Mouse (Mus musculus) forebrain, embryonic 10.5 days (tissue): ENCODE data around the gene 1700012P22Rik. TPM values are rescaled to one million over a fixed set of nuclear protein-coding genes. Genes with fewer than 3 reads are reported as not detected.
A peak's percentile ranks its signal among the peaks of the same experiment; 100 is the strongest.

ENCODE experiments used
- DNase-seq: peaks from one replicate; pipeline ENCODE4 v3.0.0-alpha.2; 2017; ENCODE audit warnings: low spot score; ENCODE audit errors: extremely low spot score
- H3K27ac ChIP-seq: fragments of 300-500 bp; sonication (generic); 2 replicates; pipeline ENCODE4 v1.5.1; 2016; ENCODE audit warnings: mild to moderate bottlenecking
- H3K27me3 ChIP-seq: fragments of 300-500 bp; sonication (generic); 2 replicates; pipeline ENCODE4 v1.6.1; 2016; ENCODE audit warnings: mild to moderate bottlenecking; ENCODE audit not compliant: poor library complexity, severe bottlenecking
- H3K36me3 ChIP-seq: fragments of 300-500 bp; sonication (generic); replicated peaks from 2 replicates; pipeline ENCODE4 v1.6.1; 2016; ENCODE audit warnings: mild to moderate bottlenecking, moderate library complexity
- H3K4me1 ChIP-seq: fragments of 300-500 bp; sonication (generic); 2 replicates; pipeline ENCODE4 v1.6.1; 2016
- H3K4me3 ChIP-seq: fragments of 300-500 bp; sonication (generic); 2 replicates; pipeline ENCODE4 v1.5.1; 2016; ENCODE audit warnings: mild to moderate bottlenecking, moderate library complexity
- H3K9me3 ChIP-seq: fragments of 300-500 bp; sonication (generic); 2 replicates; pipeline ENCODE4 v1.6.1; 2016; ENCODE audit warnings: mild to moderate bottlenecking, moderate library complexity
- WGBS: fragments of 180-500 bp; shearing (Covaris S2); methylation state at CpG from one replicate; pipeline ENCODE4 v1.1.7; 2016; 5-methylcytosine and 5-hydroxymethylcytosine counted together
- polyA plus RNA-seq: library from polyadenylated mRNA; unstranded; fragments of >200 nt; fragmentation: Nextera tagmentation; extraction: Ambion mirVana; gene quantifications from 2 replicates; pipeline ENCODE4 v1.2.1, GENCODE M21; 2016

Gene 1700012P22Rik
- polyA plus RNA-seq, 1 experiment from 2014 or later: not detected

DNA sequence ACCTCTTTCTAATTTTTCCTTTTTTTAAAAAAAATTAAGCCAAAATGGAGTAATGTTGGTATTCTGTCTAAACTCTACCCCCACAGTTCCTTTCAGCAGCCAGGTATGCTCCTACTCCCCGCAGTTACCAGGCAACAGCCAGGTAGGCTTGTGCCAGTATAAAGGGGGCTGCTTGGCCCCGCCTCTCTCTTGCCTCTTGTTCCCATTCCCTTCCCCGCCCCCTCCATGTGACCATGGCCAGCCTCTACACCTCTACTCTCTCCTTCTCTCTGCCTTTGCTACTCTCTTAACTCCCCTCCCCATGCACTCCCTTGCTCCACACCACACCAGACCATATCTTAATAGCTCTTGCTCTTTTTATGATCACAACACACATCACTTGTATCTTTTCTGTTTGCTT is 32.3 kb downstream of the 1700012P22Rik start:
- Histone ChIP-seq H3K4me3 (no peak overlapping the region), H3K36me3 (no peaks in the 10 kb centered on the region), H3K4me1 (peaks cover 7% of the 10 kb centered on the region), H3K9me3 (peaks cover 21% of the 10 kb centered on the region; the same call in 1 of the 2 replicates), H3K27ac (no peak overlapping the region), H3K27me3 (no peaks in the 10 kb centered on the region)
- DNase-seq: no peak
- WGBS: 47% methylated on average over 3 of the region's 3 CpGs

GRCm38 (mm10) chr4:144404456-144405086 is 34.0 kb downstream of the 1700012P22Rik start:
- Histone ChIP-seq H3K9me3 (peaks cover 14% of the 10 kb centered on the region; the same call in 1 of the 2 replicates), H3K4me3 (peak overlapping the region; percentile 40), H3K27me3 (no peaks in the 10 kb centered on the region), H3K4me1 (peaks cover 7% of the 10 kb centered on the region), H3K27ac (peak overlapping the region; percentile 54; the same call in 1 of the 2 replicates), H3K36me3 (no peaks in the 10 kb centered on the region)
- peak; percentile 21 for DNase-seq
- 7% methylated on average over 17 of the region's 17 CpGs for WGBS

- no peak overlapping the region for H3K27ac ChIP-seq
- DNase-seq: no peak
- H3K36me3 ChIP-seq: no peaks in the 10 kb centered on the region
- peaks cover 7% of the 10 kb centered on the region for H3K4me1 ChIP-seq
- WGBS: 81% methylated on average over 4 of the region's 4 CpGs
- H3K27me3 ChIP-seq: no peaks in the 10 kb centered on the region
- peaks cover 5% of the 10 kb centered on the region; the same call in 1 of the 2 replicates for H3K9me3 ChIP-seq
- no peak overlapping the region for H3K4me3 ChIP-seq
Measured at GRCm38 (mm10) chr4:144402712-144403111, 35.9 kb downstream of the 1700012P22Rik start.

DNA sequence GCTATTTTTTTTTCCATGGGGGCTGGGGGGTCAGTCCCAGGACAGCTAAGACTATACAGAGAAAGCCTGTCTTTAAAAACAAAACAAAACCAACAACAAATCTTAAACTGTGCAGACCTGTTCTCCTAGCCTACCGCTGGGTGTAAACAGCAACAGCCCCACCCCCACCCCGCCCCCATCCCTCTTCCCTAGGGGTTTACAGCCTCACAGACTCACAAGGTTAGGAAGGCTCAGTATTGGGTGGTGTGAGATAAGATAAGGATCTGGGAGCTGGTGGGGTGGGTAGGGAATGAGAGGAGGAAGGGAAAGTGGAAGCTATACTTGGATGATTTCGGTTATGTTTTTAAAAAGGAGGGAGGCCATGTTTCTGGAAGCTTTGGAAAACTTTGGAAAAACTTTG is 42.3 kb downstream of the 1700012P22Rik start:
- H3K27ac ChIP-seq: no peak overlapping the region
- no peaks in the 10 kb centered on the region for H3K36me3 ChIP-seq
- H3K27me3 ChIP-seq: no peaks in the 10 kb centered on the region
- H3K4me3 ChIP-seq: no peak overlapping the region
- H3K4me1 ChIP-seq: no peaks in the 10 kb centered on the region
- H3K9me3 ChIP-seq: peaks cover 13% of the 10 kb centered on the region
- no peak for DNase-seq
- WGBS: 44% methylated on average over 3 of the region's 3 CpGs

DNA sequence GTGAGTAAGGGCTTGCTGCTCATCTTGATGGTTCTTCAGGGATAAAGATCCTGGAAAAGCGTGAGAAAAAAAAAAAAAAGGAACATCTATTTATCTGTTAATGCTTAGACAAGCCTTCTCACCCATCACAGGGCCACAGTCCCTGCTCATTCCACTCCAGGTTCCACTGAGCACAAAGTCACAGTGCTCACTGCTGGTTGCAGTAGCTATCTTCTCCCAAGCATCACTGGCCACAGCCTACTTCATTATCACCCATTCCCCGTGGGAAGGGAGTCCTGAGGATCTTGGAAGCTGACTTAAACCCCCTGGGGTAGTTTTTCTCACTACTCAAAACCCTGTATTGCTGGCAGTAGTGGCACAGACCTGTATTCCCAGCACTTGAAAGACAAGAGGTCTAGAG is 60.7 kb downstream of the 1700012P22Rik start, which contains the start of gene Pramef20:
TSS of gene Pramef20 (minus strand) at position 23 of the 400 bp plus-strand sequence.
- WGBS: 70% methylated on average over 2 of the region's 2 CpGs
- H3K9me3 ChIP-seq: peaks cover 36% of the 10 kb centered on the region; the same call in 1 of the 2 replicates
- H3K4me3 ChIP-seq: no peak within 1 kb of the TSS
- H3K27ac ChIP-seq: no peak within 1 kb of the TSS
- DNase-seq: no peak
- no peaks in the 10 kb centered on the region for H3K27me3 ChIP-seq
- H3K4me1 ChIP-seq: no peaks in the 10 kb centered on the region
- H3K36me3 ChIP-seq: no peaks in the 10 kb centered on the region

Other genes with a start within 250 kb of the 1700012P22Rik start
- not detected in 2 replicates for gene Oog2, start 248.1 kb downstream of the 1700012P22Rik start, polyA plus RNA-seq
- gene C87977, start 225.5 kb downstream of the 1700012P22Rik start, polyA plus RNA-seq: not detected in 2 replicates
- gene Pramel5, start 158.3 kb downstream of the 1700012P22Rik start, polyA plus RNA-seq: not detected in 2 replicates
- not detected in 2 replicates for gene Gm13128, start 108.5 kb downstream of the 1700012P22Rik start, polyA plus RNA-seq
- gene Gm13119, start 80.8 kb downstream of the 1700012P22Rik start, polyA plus RNA-seq: not detected in 2 replicates
- not detected in 2 replicates for gene Pramef20, start 60.8 kb downstream of the 1700012P22Rik start, polyA plus RNA-seq
- gene Pramef12, start 30.3 kb downstream of the 1700012P22Rik start, polyA plus RNA-seq: not detected in 2 replicates
- not detected in 2 replicates for gene Gm9944, start 14.5 kb upstream of the 1700012P22Rik start, polyA plus RNA-seq
- not detected in 2 replicates for gene Aadacl3, start 25.0 kb upstream of the 1700012P22Rik start, polyA plus RNA-seq
- not detected in 2 replicates for gene 9430007A20Rik, start 81.0 kb upstream of the 1700012P22Rik start, polyA plus RNA-seq
- gene Gm13124, start 126.4 kb upstream of the 1700012P22Rik start, polyA plus RNA-seq: not detected in 2 replicates
- gene Aadacl4, start 174.9 kb upstream of the 1700012P22Rik start, polyA plus RNA-seq: not detected in 2 replicates
- not detected in 2 replicates for gene Gm436, start 247.6 kb upstream of the 1700012P22Rik start, polyA plus RNA-seq